Mouse (Mus musculus): Measurements from ENCODE around the gene Kcne4.
"Not testable (repeated sequence)": the region's sequence is repeated elsewhere in the genome, so short reads cannot be mapped to it uniquely, and the experiment has no call there.

Kcne4 gene

GRCm38 (mm10) chr1:78816639-78817038 is at the start of gene Kcne4:
Gene Kcne4, plus strand, starts transcription at chr1:78816758.
- DNase-seq (ENCODE audit: low spot score) = no peak

- no peak for DNase-seq (ENCODE audit: low spot score)
Measured at GRCm38 (mm10) chr1:78781899-78782298, 34.7 kb upstream of the Kcne4 start.

GRCm38 (mm10) chr1:78784936-78785335 is 31.6 kb upstream of the Kcne4 start:
- not testable (repeated sequence) for DNase-seq (ENCODE audit: low spot score)

GRCm38 (mm10) chr1:78789744-78790143 is 26.8 kb upstream of the Kcne4 start:
- no peak for DNase-seq (ENCODE audit: low spot score)

- no peak for DNase-seq (ENCODE audit: low spot score)
Measured at GRCm38 (mm10) chr1:78807428-78807827, 9.1 kb upstream of the Kcne4 start.

- DNase-seq (ENCODE audit: low spot score) = no peak
Measured at GRCm38 (mm10) chr1:78809819-78810218, 6.7 kb upstream of the Kcne4 start.

GRCm38 (mm10) chr1:78810904-78811303 is 5.7 kb upstream of the Kcne4 start:
- DNase-seq (ENCODE audit: low spot score) = no peak

GRCm38 (mm10) chr1:78811975-78812490 is 4.5 kb upstream of the Kcne4 start:
- no peak for DNase-seq (ENCODE audit: low spot score)

GRCm38 (mm10) chr1:78817756-78818155 is 1.2 kb downstream of the Kcne4 start:
- no peak for DNase-seq (ENCODE audit: low spot score)

GRCm38 (mm10) chr1:78818630-78819526 is 2.3 kb downstream of the Kcne4 start:
- DNase-seq (ENCODE audit: low spot score) = no peak

- DNase-seq (ENCODE audit: low spot score) = no peak
Measured at GRCm38 (mm10) chr1:78819592-78819991, 3.0 kb downstream of the Kcne4 start.

GRCm38 (mm10) chr1:78820176-78820575 is 3.6 kb downstream of the Kcne4 start:
- no peak for DNase-seq (ENCODE audit: low spot score)

- no peak for DNase-seq (ENCODE audit: low spot score)
Measured at GRCm38 (mm10) chr1:78821111-78821510, 4.6 kb downstream of the Kcne4 start.

- DNase-seq (ENCODE audit: low spot score) = no peak
Measured at GRCm38 (mm10) chr1:78821733-78822430, 5.3 kb downstream of the Kcne4 start.

- DNase-seq (ENCODE audit: low spot score) = no peak
Measured at GRCm38 (mm10) chr1:78825246-78825645, 8.7 kb downstream of the Kcne4 start.

- DNase-seq (ENCODE audit: low spot score) = no peak
Measured at GRCm38 (mm10) chr1:78838468-78838867, 21.9 kb downstream of the Kcne4 start.

- no peak for DNase-seq (ENCODE audit: low spot score)
Measured at GRCm38 (mm10) chr1:78840769-78841168, 24.2 kb downstream of the Kcne4 start.

GRCm38 (mm10) chr1:78845661-78846060 is 29.1 kb downstream of the Kcne4 start:
- DNase-seq (ENCODE audit: low spot score) = no peak

GRCm38 (mm10) chr1:78846471-78846870 is 29.9 kb downstream of the Kcne4 start:
- no peak for DNase-seq (ENCODE audit: low spot score)

GRCm38 (mm10) chr1:78852408-78853093 is 36.0 kb downstream of the Kcne4 start:
- DNase-seq (ENCODE audit: low spot score) = no peak

GRCm38 (mm10) chr1:78853094-78853445 is 36.5 kb downstream of the Kcne4 start:
- DNase-seq (ENCODE audit: low spot score) = no peak

- DNase-seq (ENCODE audit: low spot score) = no peak
Measured at GRCm38 (mm10) chr1:78854306-78854705, 37.7 kb downstream of the Kcne4 start.
